Mouse (Mus musculus) cortical plate, adult 2 months (tissue): ENCODE results near the gene Glyctk.

Experiments used
- CTCF ChIP-seq: fragments of 200-500 bp; IDR thresholded peaks from 2 replicates; pipeline ENCODE4 v1.5.1; 2011; ENCODE audit warnings: mild to moderate bottlenecking, control low read depth, low read length; ENCODE audit not compliant: insufficient read depth; ENCODE audit errors: extremely low read depth
- POLR2A ChIP-seq: fragments of 200-500 bp; IDR thresholded peaks from 2 replicates; pipeline ENCODE4 v1.6.1; 2011; ENCODE audit warnings: mild to moderate bottlenecking, low read length, control low read depth; ENCODE audit not compliant: insufficient read depth; ENCODE audit errors: extremely low read depth

- TF ChIP-seq CTCF (no peak), POLR2A (no peak)
Measured at GRCm38 (mm10) chr9:106129072-106129471, 28.9 kb downstream of the Glyctk start.
